Mouse (Mus musculus): ENCODE measurements around the gene Dock3.

- TF ChIP-seq CTCF (IDR thresholded peaks at IDR 0.05; ENCODE audit: low read depth, low read length): no peak
- TF ChIP-seq POLR2A (IDR thresholded peaks at IDR 0.05; ENCODE audit: insufficient read depth, low read length): no peak
- TF ChIP-seq EP300 (IDR thresholded peaks at IDR 0.05; ENCODE audit: insufficient read depth, low read depth, low read length): no peak
These were observed 316.8 kb downstream of the Dock3 start for GRCm38 (mm10) chr9:106914878-106915277.

Data from ES-Bruce4 (cell line).